Mouse (Mus musculus) ES-Bruce4 (cell line): ENCODE measurements around the gene Frem2. TPM values are rescaled to one million over a fixed set of nuclear protein-coding genes. Genes with fewer than 3 reads are reported as not detected.

Experiments
- H3K27ac ChIP-seq: 2 replicates; pipeline ENCODE4 v1.5.1; 2012; ENCODE audit warnings: low read length, inconsistent platforms; ENCODE audit not compliant: insufficient read depth
- H3K27me3 ChIP-seq: 2 replicates; pipeline ENCODE4 v1.6.1; 2012; ENCODE audit warnings: mild to moderate bottlenecking, low read length, inconsistent platforms; ENCODE audit not compliant: control insufficient read depth, poor library complexity, insufficient read depth, severe bottlenecking
- H3K36me3 ChIP-seq: 2 replicates; pipeline ENCODE4 v1.6.1; 2012; ENCODE audit warnings: inconsistent platforms, mild to moderate bottlenecking, low read length, moderate library complexity; ENCODE audit not compliant: control insufficient read depth, poor library complexity, insufficient read depth, severe bottlenecking
- H3K4me1 ChIP-seq: one replicate; pipeline ENCODE4 v1.8.1; 2011; ENCODE audit warnings: low read length; ENCODE audit not compliant: control insufficient read depth, insufficient read depth
- H3K4me3 ChIP-seq: 2 replicates; pipeline ENCODE4 v1.5.1; 2011; ENCODE audit warnings: low read depth, mild to moderate bottlenecking, low read length
- H3K9ac ChIP-seq: 2 replicates; pipeline ENCODE4 v1.6.1; 2012; ENCODE audit warnings: low read depth, mild to moderate bottlenecking, inconsistent platforms; ENCODE audit not compliant: poor library complexity, severe bottlenecking
- H3K9me3 ChIP-seq: replicated peaks from 2 replicates; pipeline ENCODE4 v1.6.1; 2012; ENCODE audit warnings: mild to moderate bottlenecking, low read length, inconsistent platforms; ENCODE audit not compliant: control insufficient read depth, poor library complexity, insufficient read depth, severe bottlenecking
- CTCF ChIP-seq: IDR thresholded peaks from one replicate; pipeline ENCODE4 v1.8.1; 2011; ENCODE audit warnings: low read depth, low read length
- EP300 ChIP-seq: IDR thresholded peaks from 2 replicates; pipeline ENCODE4 v1.6.1; 2011; ENCODE audit warnings: low read depth, low read length; ENCODE audit not compliant: insufficient read depth
- POLR2A ChIP-seq: IDR thresholded peaks from one replicate; pipeline ENCODE4 v1.8.1; 2011; ENCODE audit warnings: low read length; ENCODE audit not compliant: insufficient read depth
- polyA plus RNA-seq: library from polyadenylated mRNA; stranded (reverse); fragments of >200 nt; gene quantifications from 2 replicates; pipeline ENCODE4 v1.2.4, GENCODE M21; 2011; ENCODE audit warnings: low read depth; ENCODE audit not compliant: missing spikeins, insufficient read depth, insufficient read length

Frem2 gene
- polyA plus RNA-seq, 1 experiment = 29.2 TPM

DNA sequence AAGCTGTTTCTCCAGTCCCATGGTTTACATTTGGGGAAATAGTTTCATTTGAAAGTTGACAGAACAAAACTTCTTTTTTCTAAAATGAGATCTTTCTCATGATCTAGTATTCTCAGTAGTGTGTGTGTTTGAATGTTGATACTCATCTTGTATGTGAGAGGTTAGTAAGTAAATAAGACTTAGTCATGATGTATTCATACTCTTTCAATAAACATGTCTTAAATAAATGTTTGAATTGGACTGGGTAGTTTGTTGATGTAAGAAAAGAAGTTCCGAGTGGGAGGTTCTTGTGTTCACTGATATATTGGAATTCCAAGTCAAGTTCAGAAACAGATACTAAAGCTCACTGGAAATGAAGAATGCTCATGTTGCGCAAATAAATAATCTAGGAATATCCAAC lies 25.1 kb upstream of the Frem2 start:
- Histone ChIP-seq H3K9ac (no peak overlapping the region), H3K27me3 (no peaks in the 10 kb centered on the region; the same call in 1 of the 2 replicates), H3K9me3 (no peaks in the 10 kb centered on the region), H3K4me1 (no peaks in the 10 kb centered on the region), H3K4me3 (no peak overlapping the region), H3K36me3 (no peaks in the 10 kb centered on the region), H3K27ac (no peak overlapping the region)
- TF ChIP-seq CTCF (no peak), EP300 (no peak), POLR2A (no peak)

DNA sequence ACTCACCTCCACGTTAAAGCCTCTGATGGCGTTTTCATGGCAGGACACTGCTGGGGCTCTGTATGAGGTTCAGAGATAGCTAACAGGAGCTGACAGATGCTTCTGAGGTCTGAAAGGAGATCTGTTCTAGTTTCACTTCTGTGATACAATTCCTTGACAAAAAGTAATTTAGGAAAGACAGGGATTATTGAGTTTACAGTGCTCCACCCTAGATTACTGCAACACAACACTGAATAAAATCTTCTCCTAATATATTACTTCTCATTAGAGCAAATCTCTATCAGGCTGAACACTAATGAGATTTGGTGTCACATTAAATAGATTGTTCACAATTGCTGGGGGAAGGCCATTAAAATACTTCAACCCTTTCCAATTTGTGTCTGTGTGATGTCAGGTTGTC lies 23.7 kb upstream of the Frem2 start:
- Histone ChIP-seq H3K4me3 (no peak overlapping the region), H3K27ac (no peak overlapping the region), H3K36me3 (no peaks in the 10 kb centered on the region), H3K27me3 (no peaks in the 10 kb centered on the region), H3K4me1 (no peaks in the 10 kb centered on the region), H3K9me3 (no peaks in the 10 kb centered on the region), H3K9ac (no peak overlapping the region)
- TF ChIP-seq CTCF (no peak), EP300 (no peak), POLR2A (no peak)

DNA sequence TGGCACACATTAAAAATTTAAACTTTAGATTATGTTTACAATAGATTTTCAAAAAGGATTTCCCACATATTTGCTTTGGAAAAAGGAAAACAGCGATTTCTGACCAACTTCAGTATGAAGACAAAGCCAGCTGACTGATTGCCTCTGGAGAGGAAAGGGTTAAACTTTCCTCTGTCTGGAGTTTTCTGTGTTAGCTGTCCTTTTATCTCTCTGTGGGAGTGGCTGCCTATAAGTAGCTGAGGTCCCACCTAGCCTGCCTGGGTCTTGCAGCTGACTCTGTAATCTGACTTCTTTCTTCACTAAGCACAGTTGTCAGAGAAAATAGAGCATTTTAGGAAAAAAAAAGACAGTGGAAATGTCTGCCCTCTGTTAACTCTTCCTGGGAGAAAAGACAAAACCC lies 17.1 kb upstream of the Frem2 start:
- Histone ChIP-seq H3K4me1 (no peaks in the 10 kb centered on the region), H3K4me3 (no peak overlapping the region), H3K27me3 (no peaks in the 10 kb centered on the region), H3K36me3 (no peaks in the 10 kb centered on the region), H3K27ac (no peak overlapping the region), H3K9ac (no peak overlapping the region), H3K9me3 (no peaks in the 10 kb centered on the region)
- no peak for TF ChIP-seq CTCF
- TF ChIP-seq EP300 = no peak
- no peak for TF ChIP-seq POLR2A

DNA sequence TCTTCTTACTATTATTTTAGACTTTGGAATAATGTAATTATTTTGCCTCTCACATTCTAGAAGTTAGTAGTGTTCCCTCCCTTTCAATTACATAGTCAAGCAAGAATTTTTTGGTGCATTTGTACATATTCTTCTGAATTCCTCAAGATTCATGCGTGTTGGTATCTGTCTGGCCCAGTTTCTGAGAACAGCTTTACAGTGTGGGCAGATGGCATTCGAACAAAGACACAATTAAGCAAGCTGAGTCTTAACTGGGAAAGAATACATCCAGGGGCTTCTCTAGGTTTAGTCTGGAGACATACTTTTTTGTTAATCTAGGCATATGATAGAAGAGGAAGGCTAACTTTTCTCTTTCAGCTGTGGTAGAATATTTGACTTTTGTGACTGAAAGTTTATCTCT lies 12.6 kb upstream of the Frem2 start:
- H3K4me1 ChIP-seq = no peaks in the 10 kb centered on the region
- TF ChIP-seq POLR2A (no peak), EP300 (no peak), CTCF (no peak)
- H3K9me3 ChIP-seq = no peaks in the 10 kb centered on the region
- no peak overlapping the region for H3K9ac ChIP-seq
- H3K36me3 ChIP-seq = no peaks in the 10 kb centered on the region
- H3K4me3 ChIP-seq = no peak overlapping the region
- no peaks in the 10 kb centered on the region for H3K27me3 ChIP-seq
- no peak overlapping the region for H3K27ac ChIP-seq

DNA sequence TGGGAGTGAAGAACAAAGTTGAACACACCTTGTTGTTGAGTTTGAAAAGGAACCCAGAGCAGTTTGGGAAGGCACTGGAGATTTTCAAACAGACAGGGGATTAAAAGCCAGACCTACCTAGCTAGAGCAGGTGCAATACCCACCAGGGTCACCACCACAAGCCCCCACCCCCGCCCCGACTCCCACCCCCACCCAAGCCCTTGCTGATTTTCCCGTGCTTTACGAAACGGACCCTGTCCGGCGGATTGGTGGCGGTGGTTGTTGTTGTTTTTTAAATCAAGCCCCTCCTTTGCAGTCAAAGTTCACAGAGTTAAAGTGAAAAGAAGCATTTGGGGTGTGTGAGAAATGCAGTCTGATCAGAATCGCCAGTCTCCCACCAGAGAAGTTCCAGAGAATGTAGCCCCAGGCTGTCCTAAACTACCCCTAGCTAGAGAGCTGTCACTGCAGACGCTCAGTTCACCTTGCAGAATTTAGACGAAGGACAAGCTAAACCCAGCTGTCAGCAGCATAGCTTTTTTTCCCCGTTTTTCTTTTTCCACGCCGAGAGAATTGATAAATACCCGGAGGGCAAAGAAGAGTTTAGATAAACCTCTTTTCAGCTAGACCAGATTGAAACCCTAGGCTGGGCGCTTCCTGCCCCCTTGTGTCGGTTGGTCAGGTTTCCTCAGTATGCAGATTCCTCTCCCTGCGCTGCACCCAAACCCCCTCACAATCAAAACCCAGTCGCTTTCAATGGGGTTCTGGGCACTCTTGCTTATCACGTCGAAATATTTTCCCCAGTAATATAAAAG lies 784 bp upstream of the Frem2 start:
- H3K4me3 ChIP-seq = peak overlapping the region; percentile 77
- TF ChIP-seq CTCF = peak; percentile 49
- TF ChIP-seq EP300 = no peak
- H3K36me3 ChIP-seq = no peaks in the 10 kb centered on the region
- no peaks in the 10 kb centered on the region; the same call in 1 of the 2 replicates for H3K27me3 ChIP-seq
- 0 out of 2 replicates have a peak, but pooled peaks cover 3% of the 10 kb centered on the region for H3K9me3 ChIP-seq
- peak overlapping the region; percentile 26 for H3K9ac ChIP-seq
- peaks cover 1% of the 10 kb centered on the region for H3K4me1 ChIP-seq
- no peak overlapping the region for H3K27ac ChIP-seq

DNA sequence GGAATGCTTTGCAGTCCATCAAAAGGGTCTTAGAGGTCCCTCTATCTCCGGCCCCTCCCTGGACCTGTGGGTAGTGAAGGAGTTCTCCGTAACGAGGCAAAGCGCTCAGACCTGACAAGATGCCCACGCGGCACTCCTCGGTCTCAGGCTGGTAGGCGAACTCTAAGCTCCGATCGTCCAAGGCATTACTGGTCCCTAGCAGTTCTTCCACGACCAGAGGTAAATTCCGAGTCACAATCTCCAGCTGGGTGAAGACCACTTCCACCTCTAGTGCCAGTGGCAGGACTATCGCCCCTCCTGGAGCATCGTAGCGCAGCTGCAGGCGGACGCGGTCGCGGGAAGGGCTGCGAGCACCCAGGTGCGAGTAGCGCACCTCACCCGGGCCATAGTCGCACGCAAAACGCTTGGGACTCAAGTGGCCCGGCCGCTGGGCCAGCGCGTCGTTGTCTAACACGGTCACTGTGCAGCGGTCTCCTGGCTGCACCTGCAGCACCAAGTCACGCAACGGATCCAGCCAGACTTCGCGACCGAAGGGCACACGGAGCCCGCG lies 752 bp downstream of the Frem2 start:
- Histone ChIP-seq H3K27me3 (no peaks in the 10 kb centered on the region; the same call in 1 of the 2 replicates), H3K4me3 (peak overlapping the region; percentile 77), H3K4me1 (peaks cover 1% of the 10 kb centered on the region), H3K9me3 (0 out of 2 replicates have a peak, but pooled peaks cover 3% of the 10 kb centered on the region), H3K27ac (no peak overlapping the region), H3K9ac (peak overlapping the region; percentile 26), H3K36me3 (no peaks in the 10 kb centered on the region)
- TF ChIP-seq CTCF (no peak), POLR2A (no peak), EP300 (no peak)
